Mouse (Mus musculus) lung, adult 2 months (tissue): ENCODE data around the gene Acadsb.

Experiments
- CTCF ChIP-seq: fragments of 200-500 bp; IDR thresholded peaks from 2 replicates; pipeline ENCODE4 v1.5.1; 2011; ENCODE audit warnings: mild to moderate bottlenecking, low read length, control low read depth; ENCODE audit not compliant: insufficient read depth
- POLR2A ChIP-seq: fragments of 200-500 bp; IDR thresholded peaks from 2 replicates; pipeline ENCODE4 v1.6.1; 2011; ENCODE audit warnings: low read depth, mild to moderate bottlenecking, control low read depth, low read length, borderline replicate concordance; ENCODE audit errors: extremely low read depth

- TF ChIP-seq POLR2A = no peak
- TF ChIP-seq CTCF = no peak
These were observed 7.2 kb downstream of the Acadsb start for GRCm38 (mm10) chr7:131417605-131418004.
